Mouse (Mus musculus) adrenal gland, postnatal 25 days (tissue): ENCODE measurements around the gene Nsdhl. TPM values are rescaled to one million over a fixed set of nuclear protein-coding genes. Genes with fewer than 3 reads are reported as not detected.

Experiments
- DNase-seq: peaks from one replicate; pipeline ENCODE4 v3.0.0; 2021; ENCODE audit warnings: mixed read lengths
- microRNA-seq, 2 experiments: library from miRNA; unstranded; fragments of <30 nt; microRNA quantifications; one replicate each; pipeline ENCODE4 v1.2.0; 2021
- total RNA-seq: library from RNA; stranded (reverse); gene quantifications from 2 replicates; pipeline ENCODE4 v1.2.3, GENCODE M21; 2021

The Nsdhl gene
- total RNA-seq, 1 experiment from 2014 or later = 78.9 TPM

- DNase-seq = no peak
Measured at GRCm38 (mm10) chrX:73003110-73003509, 84.8 kb downstream of the Nsdhl start.

DNA sequence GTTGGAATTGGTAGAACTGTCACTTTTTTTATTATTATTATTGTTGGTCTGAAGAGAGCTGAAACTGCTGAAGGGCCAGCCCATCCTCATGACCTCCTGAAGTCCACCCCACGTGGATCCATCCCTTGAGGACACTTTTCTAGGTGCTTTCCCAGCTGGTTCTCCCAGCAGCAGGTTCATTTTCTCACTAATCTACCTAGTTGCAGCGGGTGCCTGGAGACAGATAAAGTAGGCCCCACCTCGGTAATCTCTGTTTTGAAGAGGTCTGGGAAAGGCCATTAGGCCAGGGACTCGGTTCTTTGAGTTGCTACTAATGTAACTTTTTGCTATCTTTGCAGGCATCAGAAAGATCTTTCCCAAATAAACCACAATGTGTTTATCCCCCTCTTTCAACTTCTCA lies 87.3 kb downstream of the Nsdhl start:
- no peak for DNase-seq

DNA sequence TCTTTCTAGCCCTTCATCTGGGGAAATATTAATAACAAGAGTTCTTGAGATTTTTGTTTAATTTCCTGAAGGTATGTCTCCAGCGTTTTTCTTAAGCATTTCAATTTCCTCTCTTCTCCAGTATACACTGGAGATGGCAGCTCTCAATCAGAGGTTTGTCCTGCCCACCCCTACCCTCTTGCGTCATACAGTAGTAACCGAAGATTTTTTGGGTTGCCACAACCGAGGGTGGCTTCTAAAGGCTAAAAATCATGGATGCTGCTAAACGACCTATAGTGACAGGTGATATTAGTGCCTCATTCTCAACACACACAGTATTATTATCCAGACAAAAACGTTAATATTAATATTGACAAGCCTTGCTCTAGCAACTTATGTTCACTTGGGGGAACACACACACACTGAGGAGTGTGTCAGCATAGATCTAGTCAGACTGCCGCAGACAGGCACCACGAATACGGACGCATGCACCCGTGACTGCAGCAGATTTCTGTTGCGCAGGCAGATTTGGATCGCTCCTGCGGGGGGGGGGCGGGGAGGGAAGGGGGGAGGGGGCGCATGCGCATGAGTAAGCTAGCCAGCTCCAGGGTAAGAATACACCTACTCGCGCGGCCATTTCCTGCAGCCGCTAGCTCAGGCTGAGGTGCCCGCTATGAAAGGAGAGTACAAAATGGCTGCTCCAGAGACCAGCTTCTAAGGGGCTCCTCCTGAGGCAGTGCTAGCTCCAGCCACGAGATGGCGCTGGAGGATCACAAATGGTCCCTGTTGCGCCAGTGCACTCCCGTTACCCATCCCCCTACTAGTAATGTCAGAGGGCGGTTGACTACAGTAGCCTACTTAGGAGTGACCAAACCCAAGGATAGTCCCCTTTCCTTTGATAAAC lies 89.5 kb downstream of the Nsdhl start:
- DNase-seq = peak; percentile 88

Small RNA genes lying within 50 kb of the gene (microRNA-seq; reads per million reads assigned to microRNA genes)
- 1.8 to 7.9 reads per million in 2 experiments for gene Mir2137

Other genes with a start within 250 kb of the Nsdhl start
- gene Gabrq, start 93.4 kb upstream of the Nsdhl start, total RNA-seq = not detected in 2 replicates
- gene Cetn2, start 146 bp upstream of the Nsdhl start, total RNA-seq = 50.9 and 54.4 TPM in 2 replicates
- gene Zfp185, start 68.8 kb downstream of the Nsdhl start, total RNA-seq = 1.6 and 1.8 TPM in 2 replicates
- gene Pnma5, start 118.5 kb downstream of the Nsdhl start, total RNA-seq = 0.38 and 0.43 TPM in 2 replicates
- gene Pnma3, start 146.2 kb downstream of the Nsdhl start, total RNA-seq = 0.29 and 0.36 TPM in 2 replicates
- 1.3 TPM in 1 of 2 replicates, not detected in the other for gene Xlr4a, start 163.9 kb downstream of the Nsdhl start, total RNA-seq
- 1.4 and 2.2 TPM in 2 replicates for gene Xlr3a, start 178.5 kb downstream of the Nsdhl start, total RNA-seq
- gene Gm14685, start 198.5 kb downstream of the Nsdhl start, total RNA-seq = 0.18 TPM in 1 of 2 replicates, not detected in the other
- gene Xlr5b, start 230.2 kb downstream of the Nsdhl start, total RNA-seq = not detected in 2 replicates
- not detected in 2 replicates for gene DXBay18, start 230.9 kb downstream of the Nsdhl start, total RNA-seq